Mouse (Mus musculus) heart, postnatal 0 days (tissue): ENCODE measurements around the gene Sh3bp5.

ENCODE experiments used
- CTCF ChIP-seq: IDR thresholded peaks from 2 replicates; pipeline ENCODE4 v1.5.1; 2016; ENCODE audit warnings: antibody characterized with exemption, control low read depth, low read depth
- EP300 ChIP-seq: IDR thresholded peaks from 2 replicates; pipeline ENCODE4 v1.6.1; 2016; ENCODE audit warnings: antibody characterized with exemption, low read depth

- no peak for TF ChIP-seq CTCF
- TF ChIP-seq EP300 = no peak
These were observed 35.0 kb downstream of the Sh3bp5 start for GRCm38 (mm10) chr14:31400896-31401295.
